ENCODE assay signal across 10 mouse cellular contexts in genomic region chr7:78707122-78707521, GRCm38 (mm10). TPM values are rescaled to one million over a fixed set of nuclear protein-coding genes. Genes with fewer than 3 reads are reported as not detected.
"Had no signal": no experiment of that assay in that cellular context is flagged by ENCODE, and none has a peak within 500 bp of the region (broad histone marks: within the 10 kb centered on the region; RNA-seq: fewer than 3 reads in every experiment).

No protein-coding gene starts in this region.

- DNase-seq: kidney, postnatal 25 days; liver; liver, postnatal 0 days; lung, embryonic 14.5 days; lung, postnatal 36 days; midbrain, embryonic 14.5 days; thymus, adult 18-20 months; thymus, postnatal 36 days had no signal

- ATAC-seq: liver, postnatal 0 days; lung, postnatal 0 days had no signal

RNA-seq across cellular contexts. Expression of gene Ntrk3, which starts 30.7 kb away (rescaled TPM):
- total RNA-seq: megakaryocyte-erythroid progenitor cell, adult 5-6 weeks had no signal
